Mouse (Mus musculus) yolk sac, embryonic 10.5 days (tissue): ENCODE measurements around the gene Adap2.
"Not testable (repeated sequence)": the region's sequence is repeated elsewhere in the genome, so short reads cannot be mapped to it uniquely, and the experiment has no call there.

ENCODE experiments used
- DNase-seq: peaks from one replicate; pipeline ENCODE4 v3.0.0-alpha.2; 2017; ENCODE audit warnings: low spot score

Adap2 gene

DNA sequence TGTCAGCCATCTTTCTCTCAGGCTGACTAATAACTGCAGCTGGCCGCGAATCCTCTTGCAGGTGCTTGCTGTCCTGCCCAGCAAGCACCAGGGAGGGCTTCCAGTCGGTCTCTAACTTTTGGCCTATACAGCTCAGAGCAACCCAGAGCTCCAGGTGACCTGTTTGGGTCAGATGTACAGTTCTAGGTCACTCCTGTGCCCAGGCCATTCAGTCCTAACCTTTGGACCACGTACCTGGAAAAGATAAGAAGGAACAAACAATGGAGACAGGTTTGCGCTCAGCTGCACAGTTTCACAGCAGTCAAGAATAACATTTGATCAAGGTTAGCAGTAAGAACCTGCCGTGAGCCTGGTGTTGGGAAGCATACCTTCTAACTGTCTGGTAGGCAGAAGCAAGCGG lies 5.1 kb downstream of the Adap2 start:
- peak; percentile 71 for DNase-seq

DNA sequence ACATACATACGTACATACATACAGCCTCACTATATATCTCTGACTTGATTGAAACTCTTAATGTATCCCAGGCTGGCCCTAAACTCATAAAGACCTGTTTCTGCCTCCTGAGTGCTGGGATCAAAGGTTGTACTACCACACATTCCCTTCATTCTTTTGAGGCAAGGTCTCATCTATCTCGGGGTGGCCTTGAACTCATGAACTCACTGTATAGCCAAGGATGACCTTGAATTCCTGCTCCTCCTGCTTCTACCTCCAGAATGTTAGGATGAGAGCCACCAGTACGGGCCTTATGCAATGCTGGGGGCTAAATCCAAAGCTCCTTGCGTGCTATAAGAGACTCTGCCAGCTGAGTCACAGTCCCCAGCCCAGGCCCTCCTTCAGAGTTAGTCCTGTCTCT lies 7.1 kb downstream of the Adap2 start:
- DNase-seq: no peak

DNA sequence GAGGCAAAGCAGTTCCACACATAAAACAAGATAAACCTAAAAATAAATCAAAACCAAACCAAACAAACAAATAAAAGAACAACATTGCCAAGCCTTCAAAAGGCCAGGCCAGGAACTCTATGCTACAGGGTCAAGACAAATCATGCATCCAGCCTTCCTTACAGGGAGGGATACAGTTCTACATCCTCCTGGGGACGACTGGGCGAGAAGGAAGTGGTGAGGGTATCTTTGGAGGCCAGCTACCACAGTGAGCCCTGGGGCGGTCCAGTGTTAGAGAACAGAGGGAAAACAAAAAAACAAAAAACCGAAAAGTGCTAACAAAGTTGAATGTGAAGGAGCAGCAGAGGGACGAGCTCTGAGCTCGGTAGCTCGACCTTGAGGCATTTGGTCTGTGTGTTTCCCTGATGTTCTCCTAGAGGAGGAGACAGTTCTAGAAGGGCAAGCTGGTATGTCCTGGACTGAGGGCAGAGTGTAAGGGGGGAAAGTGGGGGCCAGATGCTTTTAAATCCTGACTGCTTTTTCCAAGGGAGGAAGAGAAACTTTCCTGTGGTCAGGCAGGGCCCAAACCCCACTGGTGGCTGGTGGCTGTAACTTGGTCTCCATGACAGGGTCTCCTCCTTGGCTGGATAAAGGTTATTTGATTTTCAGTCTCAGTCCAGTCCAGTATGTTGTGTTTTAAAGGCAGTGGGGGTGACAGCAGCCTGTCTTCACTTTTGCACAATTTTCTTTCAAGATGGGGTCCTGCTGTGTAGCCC lies 9.6 kb downstream of the Adap2 start:
- no peak for DNase-seq

DNA sequence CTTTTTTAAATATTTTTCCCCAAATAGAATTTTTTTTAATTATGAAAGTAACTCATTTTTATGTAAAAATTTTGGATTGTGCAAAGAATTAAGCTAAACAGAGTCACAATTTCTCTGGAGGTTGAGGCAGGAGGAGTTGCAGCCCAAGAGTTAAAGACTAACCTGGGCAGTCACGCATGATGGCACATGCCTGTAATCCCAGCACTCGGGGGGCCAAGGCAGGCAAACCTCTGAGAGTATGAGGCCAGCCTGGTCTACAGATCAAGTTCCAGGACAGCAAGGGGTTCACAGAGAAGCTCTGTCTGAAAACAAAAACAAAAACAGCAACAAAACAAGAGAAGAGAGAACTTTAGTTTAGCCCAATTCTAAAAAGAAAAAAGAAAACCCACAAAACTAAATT lies 10.3 kb downstream of the Adap2 start:
- no peak for DNase-seq

DNA sequence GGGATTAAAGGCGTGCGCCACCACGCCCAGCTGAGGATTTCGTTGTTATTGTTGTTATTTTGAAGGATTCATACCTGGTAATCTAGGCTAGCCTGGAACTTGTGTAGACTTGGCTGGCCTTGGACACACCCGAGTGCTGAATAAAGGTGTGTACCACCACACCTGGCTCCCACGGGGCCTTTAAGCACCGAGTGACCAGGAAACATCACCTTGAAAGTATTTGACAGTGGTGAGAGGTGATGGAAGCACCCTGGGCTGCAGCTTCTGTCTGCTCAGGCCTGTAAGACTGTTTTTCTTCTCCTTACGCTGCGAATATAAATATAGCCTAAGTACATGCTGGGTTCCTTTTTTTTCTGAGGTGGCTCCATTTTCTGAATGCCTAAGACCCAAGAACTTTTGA lies 14.2 kb downstream of the Adap2 start:
- no peak for DNase-seq

DNA sequence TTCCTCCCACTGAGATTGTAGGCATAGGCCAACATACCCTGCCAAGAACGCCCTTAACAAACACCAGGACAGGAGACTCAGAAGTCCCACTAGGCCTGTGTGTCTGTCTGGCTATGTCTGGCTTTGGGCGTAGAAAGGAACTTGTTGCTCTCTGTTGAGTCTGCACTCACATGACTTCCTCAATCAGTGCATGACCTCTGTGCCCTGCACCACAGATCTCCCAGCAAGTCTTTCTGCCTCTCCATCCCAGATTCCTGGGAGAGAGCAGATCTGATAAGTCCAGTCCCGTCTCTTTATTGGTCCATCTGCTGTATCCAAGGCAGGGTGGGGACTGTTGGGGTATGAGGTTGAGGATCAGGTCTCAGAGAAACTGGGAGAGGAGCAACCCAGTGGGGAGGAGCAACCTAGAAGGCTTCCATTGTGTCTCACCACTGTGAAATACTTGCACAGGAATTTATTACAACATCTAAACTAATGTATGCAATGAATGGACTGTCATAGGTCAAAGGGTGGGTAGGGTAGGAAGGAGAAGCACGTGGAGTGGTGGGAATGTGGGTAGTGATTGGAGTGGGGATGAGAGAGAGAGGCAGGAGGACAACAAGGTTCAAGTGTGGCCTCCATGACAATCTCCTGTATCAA lies 14.8 kb downstream of the Adap2 start:
- DNase-seq: peak; percentile 79

DNA sequence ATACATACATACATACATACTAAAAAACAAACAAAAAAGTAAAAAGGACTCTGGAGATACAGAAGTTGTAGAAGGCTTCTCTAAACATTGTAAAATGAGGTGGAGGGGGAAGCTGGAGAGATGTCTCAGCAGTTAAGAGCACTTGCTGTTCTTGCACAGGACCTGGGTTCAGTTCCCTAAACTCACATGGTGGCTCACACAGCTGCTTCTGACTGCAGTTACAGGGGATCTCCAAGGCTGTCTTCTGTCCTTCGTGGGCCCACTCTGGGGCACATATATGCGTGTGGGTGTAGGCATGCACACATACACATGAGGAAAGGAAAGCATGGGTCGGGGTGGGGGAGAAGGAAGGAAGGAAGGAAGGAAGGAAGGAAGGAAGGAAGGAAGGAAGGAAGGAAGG lies 15.7 kb downstream of the Adap2 start:
- DNase-seq: no peak

DNA sequence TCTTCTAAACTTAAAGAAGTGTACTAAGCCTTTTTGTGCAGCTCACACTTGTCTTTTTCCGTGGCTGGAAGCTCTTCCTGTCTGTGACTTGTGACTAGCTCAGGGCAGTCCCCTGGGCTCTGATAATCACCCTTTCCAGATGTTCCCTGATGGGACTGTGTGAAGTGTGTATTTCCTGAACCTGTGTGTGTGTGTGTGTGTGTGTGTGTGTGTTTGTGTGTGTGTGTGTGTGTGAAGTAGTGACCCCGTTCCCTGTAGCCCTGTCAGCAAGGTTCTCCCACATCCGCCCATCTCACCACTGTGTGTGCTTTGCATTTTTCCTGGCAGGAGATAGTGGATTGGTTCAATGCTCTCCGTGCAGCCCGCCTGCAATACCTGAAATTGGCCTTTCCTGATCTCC lies 16.4 kb downstream of the Adap2 start:
- no peak for DNase-seq

DNA sequence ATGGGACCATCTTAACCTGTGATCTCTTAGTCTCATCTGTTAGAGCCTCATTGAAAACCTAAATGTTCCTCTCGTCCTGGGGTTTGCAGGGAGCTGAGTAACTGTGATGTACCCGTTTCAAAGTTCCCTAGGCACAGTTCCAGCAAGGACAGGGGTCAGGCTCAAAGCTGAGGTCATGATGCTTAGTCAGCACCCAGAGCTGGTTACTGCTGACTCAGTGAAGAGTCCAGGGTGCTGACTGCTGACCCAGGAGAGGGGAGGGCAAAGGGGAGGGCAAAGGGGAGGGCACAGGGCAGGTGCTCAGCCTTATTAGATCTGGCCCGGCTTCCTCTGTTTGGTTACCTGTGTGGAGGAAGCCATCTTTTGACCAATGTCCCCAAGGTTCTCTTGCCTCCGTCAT lies 18.0 kb downstream of the Adap2 start:
- DNase-seq: peak; percentile 87

DNA sequence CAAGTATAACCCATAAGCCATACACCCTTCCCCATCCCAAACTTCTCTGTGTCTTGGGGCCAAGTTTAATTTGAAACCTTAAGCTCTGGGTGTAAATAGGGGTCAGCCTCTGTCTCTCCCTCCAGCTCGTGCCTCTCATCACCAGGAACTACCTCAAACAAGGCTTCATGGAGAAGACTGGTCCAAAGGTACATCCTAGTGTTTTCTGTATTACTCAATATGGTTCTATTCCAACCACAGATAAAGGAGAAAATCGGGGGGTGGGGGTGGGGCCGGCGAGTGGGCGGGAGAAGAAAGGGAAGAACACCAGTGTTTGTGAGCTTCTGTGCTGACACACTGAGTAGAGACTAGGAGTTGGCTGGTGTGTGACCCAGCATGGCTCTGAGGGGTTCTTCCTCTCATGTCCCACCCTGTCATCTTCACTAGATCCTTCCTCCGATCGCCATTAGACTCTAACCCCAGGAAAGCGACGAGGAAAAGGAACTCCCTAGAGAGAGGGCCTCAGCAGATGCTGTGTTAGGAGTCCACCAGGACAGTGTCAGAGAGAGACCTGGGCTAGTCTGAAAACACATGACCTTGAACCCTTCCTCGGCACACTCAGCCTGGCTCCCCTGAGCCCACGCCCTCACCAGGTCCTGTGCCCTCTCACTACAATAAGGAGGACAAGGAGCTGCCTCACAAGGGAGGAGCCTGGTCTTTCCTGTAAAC lies 20.2 kb downstream of the Adap2 start:
- DNase-seq: no peak

DNA sequence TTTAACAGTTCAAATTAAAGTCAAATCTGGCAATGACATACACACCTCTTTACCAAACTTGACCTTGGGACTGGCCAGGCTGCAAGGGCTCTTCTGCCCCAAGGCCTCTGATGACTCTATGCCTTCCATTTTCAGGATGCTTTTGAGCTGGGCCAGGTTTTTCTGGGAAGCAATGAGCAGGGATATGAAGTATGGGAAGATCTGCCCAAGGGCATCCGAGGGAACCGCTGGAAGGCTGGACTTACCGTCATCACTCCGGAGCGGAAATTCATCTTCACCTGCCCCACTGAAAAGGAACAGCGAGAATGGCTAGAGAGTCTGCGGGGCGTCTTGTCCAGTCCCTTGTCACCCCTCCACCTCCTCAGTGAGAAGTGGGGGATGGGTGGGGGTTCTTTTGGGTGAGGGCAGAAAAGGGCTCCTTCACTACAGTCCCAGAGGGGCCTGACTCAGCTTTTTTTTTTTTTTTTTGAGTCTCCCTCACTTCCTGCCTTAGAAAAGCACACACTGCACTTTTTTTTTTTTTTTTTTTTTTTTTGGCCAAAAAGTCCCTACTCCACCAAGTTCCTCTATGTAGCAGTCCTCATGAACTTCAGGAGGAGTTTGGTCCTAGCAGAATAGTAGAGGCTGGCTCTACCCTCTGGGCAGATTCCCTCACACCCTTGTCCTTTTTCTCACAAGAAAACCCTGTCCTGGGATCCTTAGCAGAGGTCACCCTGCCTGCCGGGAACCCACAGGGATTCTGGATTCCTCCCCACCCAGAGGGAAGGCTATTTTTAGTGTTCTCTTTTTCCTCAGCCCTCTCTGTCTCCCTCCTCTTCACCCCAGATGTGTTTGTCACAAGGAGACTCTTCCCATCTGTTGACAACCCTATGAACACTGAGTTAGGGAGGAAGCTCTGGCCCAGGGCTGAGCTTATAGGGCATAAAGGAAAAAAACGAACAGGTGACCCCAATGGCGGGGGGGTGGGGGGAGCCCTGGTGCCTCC lies 23.3 kb downstream of the Adap2 start:
- DNase-seq: no peak

DNA sequence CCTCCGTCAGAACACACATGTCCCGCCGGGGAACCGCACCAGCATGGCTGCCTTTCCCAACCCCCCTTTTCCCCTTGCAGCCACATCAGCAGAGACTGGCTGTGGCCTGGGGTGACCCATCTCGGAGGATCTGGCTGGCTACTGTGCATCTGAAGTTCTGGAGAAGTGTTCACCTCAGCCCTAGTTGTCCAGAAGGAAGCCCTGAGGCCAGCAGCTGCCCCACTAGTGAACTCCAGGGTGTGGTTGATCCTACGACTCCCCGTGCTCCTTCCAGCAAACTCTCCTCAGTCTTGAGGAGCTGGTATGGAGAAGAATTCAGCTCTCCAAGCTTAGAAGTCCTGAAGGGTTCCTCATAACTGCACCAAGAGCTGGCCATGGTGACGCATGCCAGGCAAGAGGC lies 24.4 kb downstream of the Adap2 start:
- DNase-seq: no peak

DNA sequence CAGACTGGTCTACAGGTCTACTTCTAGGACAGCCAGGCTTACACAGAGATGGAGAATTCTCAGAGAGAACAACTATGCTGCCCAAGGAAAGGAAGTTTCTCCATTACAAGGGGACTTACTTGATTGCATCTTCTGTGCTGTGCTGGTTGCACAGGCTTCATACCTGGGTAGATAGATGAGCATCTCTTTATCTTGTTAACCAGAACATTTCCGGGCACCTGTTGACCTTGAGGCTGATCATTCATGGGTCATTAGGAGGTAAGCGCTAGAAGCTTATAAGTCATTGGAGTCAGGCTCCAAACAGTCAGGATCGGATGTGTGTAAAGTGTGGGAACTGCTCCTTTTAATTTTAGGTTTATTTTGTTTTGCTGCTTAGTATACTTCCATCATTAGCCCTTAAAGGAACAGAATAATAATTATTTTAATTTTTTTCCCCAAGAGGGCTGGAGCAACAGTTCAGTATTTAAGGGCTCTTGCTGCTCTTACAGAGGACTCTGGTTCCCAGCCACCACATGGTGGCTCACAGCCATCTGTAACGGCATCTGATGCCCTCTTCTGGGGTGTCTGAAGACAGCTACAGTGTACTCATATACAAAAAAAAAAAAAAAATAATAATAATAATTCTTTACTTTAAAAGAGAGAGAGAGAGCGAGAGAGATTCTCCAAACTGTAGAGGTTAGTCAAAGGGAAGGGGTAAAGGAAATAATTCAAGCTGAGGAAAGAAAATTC lies 27.3 kb downstream of the Adap2 start:
- DNase-seq: no peak

DNA sequence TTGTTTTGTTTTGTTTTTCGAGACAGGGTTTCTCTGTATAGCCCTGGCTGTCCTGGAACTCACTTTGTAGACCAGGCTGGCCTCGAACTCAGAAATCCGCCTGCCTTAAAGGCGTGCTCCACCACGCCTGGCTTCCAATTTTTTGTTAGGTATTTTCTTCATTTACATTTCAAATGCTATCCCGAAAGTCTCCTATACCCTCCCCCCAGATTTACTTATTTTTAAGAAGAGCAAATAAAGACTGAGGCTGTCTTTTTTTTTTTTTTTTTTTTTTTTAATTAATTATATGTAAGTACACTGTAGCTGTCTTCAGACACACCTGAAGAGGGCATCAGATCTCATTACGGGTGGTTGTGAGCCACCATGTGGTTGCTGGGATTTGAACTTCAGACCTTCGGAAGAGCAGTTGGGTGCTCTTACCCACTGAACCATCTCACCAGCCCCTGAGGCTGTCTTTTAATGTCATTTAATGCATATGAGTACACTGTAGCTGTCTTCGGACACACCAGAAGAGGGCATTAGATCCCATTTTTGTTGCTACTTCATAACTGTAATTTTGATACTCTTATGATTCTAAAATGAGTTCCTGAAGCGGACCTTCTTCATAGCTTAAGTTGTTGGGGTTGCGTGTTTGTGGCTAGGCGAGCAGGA lies 29.3 kb downstream of the Adap2 start:
- not testable (repeated sequence) for DNase-seq

DNA sequence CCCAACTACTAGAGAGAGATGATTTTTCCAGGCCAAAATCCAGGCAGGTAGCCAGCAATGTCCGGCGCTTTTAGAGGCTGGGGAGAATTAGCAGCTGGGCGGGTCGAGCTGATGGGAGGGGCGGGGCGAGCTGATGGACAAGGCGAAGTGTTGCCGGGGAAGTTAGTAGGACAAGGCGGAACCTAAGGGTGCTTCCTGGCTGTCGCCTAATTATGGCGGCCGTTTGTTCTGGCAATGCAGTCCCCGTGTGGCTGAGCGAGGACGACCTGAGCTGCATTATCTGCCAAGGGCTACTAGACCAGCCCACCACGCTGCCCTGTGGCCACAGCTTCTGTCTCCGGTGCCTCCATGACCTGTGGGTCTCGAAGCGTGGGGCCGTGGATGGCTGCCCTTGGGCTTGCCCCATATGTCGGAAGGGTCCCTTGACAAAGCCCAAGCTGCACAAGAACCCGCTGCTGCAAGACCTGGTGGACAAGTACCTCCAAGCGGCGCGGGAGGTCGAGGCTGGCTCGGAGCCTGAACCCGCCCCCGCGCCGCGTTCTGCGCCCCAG lies 29.9 kb downstream of the Adap2 start, which contains the start of gene Rnf135:
TSS of gene Rnf135 (plus strand) at position 147 of the 551 bp plus-strand sequence.
- DNase-seq: peak; percentile 92

DNA sequence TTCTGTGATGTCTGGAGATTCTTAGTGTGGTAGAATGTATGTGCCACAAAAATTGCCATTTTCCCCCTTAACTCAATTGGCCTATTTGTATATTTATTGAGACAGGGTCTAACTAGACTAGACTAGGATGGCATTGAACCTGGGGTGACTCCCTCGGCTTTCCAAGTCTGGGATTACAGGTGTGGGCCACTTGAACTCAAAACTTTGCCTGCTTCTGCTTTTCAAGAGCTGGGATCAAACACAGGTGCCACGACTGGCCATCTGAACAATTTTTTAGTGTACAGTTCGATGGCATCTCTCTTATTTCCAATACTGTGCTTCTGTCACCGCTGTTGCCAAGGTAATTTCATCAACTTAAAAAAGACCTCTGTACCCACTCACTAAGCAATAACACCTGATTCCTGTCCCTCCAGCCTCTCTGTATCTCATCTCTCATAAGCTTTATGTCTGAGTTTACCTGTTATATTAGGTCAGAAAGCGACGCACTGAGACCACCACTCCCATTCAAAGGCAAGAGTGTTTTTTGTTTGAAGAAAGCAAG lies 30.7 kb downstream of the Adap2 start:
- DNase-seq: no peak

DNA sequence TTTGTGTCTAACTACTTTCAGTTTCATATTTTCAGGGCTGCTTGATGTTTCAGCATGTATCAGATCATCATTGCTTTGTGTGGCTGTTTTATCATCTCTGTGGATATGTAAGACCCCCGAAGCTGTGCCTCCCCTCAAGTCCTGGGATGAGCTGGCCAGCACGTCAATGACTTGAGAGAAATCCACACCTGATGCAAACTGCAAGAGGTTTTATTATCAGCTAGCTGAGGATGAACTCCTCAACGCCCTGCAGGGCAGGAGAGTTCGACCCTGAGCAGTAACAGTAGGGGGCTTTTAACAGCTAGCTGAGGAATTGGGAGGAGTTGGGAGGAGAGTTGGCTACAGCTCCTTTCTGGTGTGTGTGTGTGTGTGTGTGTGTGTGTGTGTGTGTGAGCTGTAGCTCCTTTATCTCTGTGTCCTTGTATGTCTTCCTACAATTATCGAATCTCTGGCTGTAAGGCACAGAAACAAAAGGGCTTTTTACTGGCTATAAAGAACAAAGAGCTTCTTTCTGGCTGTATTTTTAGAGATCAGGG lies 31.6 kb downstream of the Adap2 start:
- DNase-seq: not testable (repeated sequence)

DNA sequence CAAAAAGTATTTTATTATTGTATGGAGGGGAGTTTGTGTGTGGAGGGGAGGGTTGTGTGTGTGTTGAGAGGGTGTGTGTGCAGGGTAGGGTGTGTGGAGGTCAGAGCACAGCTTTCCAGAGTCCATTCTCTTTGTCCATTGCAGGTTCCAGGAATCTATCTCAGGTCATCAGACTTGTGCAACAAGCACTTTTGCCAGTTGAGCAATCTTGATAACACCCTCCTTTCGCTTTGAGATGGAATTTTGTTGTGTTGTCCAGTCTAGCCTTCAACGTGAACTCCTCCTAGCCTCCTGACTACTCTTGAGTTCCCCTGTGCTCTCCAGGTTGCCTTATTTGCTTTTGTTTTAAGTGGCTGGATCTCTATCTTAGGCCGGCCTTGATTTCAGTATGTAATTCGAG lies 36.4 kb downstream of the Adap2 start:
- DNase-seq: peak; percentile 75

DNA sequence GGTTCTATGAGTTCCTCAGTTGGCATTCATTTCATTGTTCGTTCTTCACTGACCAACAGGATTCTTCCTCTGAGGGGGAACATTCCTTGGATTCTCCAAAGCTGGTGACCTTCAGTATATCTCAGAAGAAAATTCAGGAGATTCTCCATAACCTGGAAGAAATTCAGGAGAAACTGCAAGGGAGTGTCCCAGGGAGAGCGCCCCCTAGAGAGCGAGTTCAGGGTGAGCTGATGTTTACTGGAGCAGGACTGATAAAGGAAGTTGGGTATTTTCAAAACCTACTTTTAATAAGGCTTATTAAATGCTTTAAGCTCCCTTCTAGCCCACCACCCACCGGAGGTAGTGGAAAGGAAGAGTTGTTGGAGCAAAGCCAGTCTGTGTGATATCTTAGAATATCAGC lies 39.9 kb downstream of the Adap2 start:
- no peak for DNase-seq

DNA sequence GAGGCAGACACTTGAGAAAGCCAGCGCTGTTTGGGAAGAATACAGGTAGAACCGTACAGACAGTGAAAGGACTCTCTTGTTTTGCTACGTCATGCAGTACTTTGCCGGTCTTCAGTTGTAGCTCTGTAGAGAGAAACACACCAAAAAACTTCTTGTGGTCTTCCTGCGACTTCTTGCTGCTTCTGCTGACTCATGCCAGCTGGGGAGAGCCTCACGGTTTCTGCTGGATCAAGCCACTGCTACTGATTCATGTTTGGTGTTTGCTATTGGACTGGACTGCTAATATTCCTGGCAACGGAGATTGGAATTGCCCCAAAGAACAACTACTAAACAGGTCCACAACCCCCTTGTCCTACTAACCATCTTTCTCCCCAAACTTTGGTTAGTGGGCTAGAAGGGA lies 42.4 kb downstream of the Adap2 start:
- no peak for DNase-seq
